Mouse (Mus musculus) forebrain, embryonic 13.5 days (tissue): ENCODE measurements at regions not wholly inside any gene's neighbourhood (a gene's known extent, or its start where the extent isn't known, plus 50 kb on each side); places are given as distances from the start of the nearest gene placed in this dataset.

Experiments used
- ATAC-seq: fragments of 200-750 bp; cut with Nextera tagmentation; 2 replicates; pipeline ENCODE4 v1.8.0; 2017
- H3K27ac ChIP-seq: fragments of 300-500 bp; sonication (generic); 2 replicates; pipeline ENCODE4 v1.5.1; 2015; ENCODE audit warnings: inconsistent platforms, mild to moderate bottlenecking, moderate library complexity
- H3K27me3 ChIP-seq: fragments of 300-500 bp; sonication (generic); 2 replicates; pipeline ENCODE4 v1.6.1; 2015; ENCODE audit warnings: mild to moderate bottlenecking, inconsistent platforms
- H3K36me3 ChIP-seq: fragments of 300-500 bp; sonication (generic); 2 replicates; pipeline ENCODE4 v1.6.1; 2015; ENCODE audit warnings: mild to moderate bottlenecking, inconsistent platforms; ENCODE audit not compliant: poor library complexity, severe bottlenecking
- H3K4me1 ChIP-seq: fragments of 300-500 bp; sonication (generic); 2 replicates; pipeline ENCODE4 v1.6.1; 2015; ENCODE audit warnings: inconsistent platforms
- H3K4me2 ChIP-seq: fragments of 300-500 bp; sonication (generic); 2 replicates; pipeline ENCODE4 v1.6.1; 2015; ENCODE audit warnings: inconsistent platforms, mild to moderate bottlenecking, moderate library complexity
- H3K4me3 ChIP-seq: fragments of 300-500 bp; sonication (generic); 2 replicates; pipeline ENCODE4 v1.5.1; 2015; ENCODE audit warnings: mild to moderate bottlenecking, inconsistent platforms
- H3K9ac ChIP-seq: fragments of 300-500 bp; sonication (generic); 2 replicates; pipeline ENCODE4 v1.6.1; 2015; ENCODE audit warnings: mild to moderate bottlenecking, inconsistent platforms
- H3K9me3 ChIP-seq: fragments of 300-500 bp; sonication (generic); replicated peaks from 2 replicates; pipeline ENCODE4 v1.6.1; 2016; ENCODE audit warnings: inconsistent platforms
- WGBS: fragments of 180-500 bp; shearing (Covaris S2); methylation state at CpG from one replicate; pipeline ENCODE4 v1.1.7; 2015; 5-methylcytosine and 5-hydroxymethylcytosine counted together

- Histone ChIP-seq H3K4me3 (no peak overlapping the region), H3K9ac (no peak overlapping the region), H3K27me3 (no peaks in the 10 kb centered on the region), H3K4me2 (no peak overlapping the region), H3K9me3 (no peaks in the 10 kb centered on the region), H3K27ac (no peak overlapping the region), H3K4me1 (no peaks in the 10 kb centered on the region), H3K36me3 (no peaks in the 10 kb centered on the region)
- ATAC-seq = no peak
- WGBS = 45% methylated on average over 10 of the region's 10 CpGs
Observed at GRCm38 (mm10) chr10:67339371-67339929, 54.3 kb upstream of the Nrbf2 start.

GRCm38 (mm10) chr10:67344722-67345121 is 59.6 kb upstream of the Nrbf2 start:
- Histone ChIP-seq H3K4me2 (no peak overlapping the region), H3K4me3 (no peak overlapping the region), H3K9ac (no peak overlapping the region), H3K4me1 (no peaks in the 10 kb centered on the region), H3K27me3 (no peaks in the 10 kb centered on the region), H3K9me3 (no peaks in the 10 kb centered on the region), H3K36me3 (no peaks in the 10 kb centered on the region), H3K27ac (no peak overlapping the region)
- no peak for ATAC-seq
- 81% methylated on average over 4 of the region's 4 CpGs for WGBS

DNA sequence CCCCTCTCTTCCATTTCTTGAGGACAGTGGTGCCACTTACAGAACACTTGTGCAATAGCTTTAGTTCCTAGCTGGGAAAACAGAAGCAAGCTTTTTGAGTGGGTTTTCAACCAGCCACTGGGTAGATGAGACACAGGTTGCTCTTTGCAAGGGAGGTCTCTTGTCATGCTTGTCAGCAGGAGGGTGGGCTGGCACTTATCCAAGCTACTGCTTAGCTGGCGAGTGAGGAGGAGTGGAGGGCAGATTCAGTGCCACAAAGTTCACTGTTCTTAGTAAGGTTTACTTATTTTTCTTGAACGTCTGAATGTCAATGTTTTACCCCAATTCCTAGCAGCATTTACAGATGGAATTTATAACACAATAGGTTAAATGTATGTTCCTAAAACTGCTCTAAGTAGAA is 65.9 kb upstream of the Nrbf2 start:
- Histone ChIP-seq H3K4me1 (no peaks in the 10 kb centered on the region), H3K4me3 (no peak overlapping the region), H3K36me3 (no peaks in the 10 kb centered on the region), H3K4me2 (no peak overlapping the region), H3K9ac (no peak overlapping the region), H3K27ac (no peak overlapping the region), H3K9me3 (no peaks in the 10 kb centered on the region), H3K27me3 (no peaks in the 10 kb centered on the region)
- no peak for ATAC-seq
- 43% methylated on average over 2 of the region's 2 CpGs for WGBS

GRCm38 (mm10) chr10:67360793-67361192 is 75.7 kb upstream of the Nrbf2 start:
- no peak overlapping the region for H3K9ac ChIP-seq
- H3K4me2 ChIP-seq = no peak overlapping the region
- no peaks in the 10 kb centered on the region for H3K36me3 ChIP-seq
- no peaks in the 10 kb centered on the region; the same call in none of the 2 replicates for H3K4me1 ChIP-seq
- H3K9me3 ChIP-seq = no peaks in the 10 kb centered on the region
- no peak overlapping the region for H3K27ac ChIP-seq
- 59% methylated on average over 8 of the region's 8 CpGs for WGBS
- ATAC-seq = no peak
- no peak overlapping the region for H3K4me3 ChIP-seq
- H3K27me3 ChIP-seq = no peaks in the 10 kb centered on the region

- 89% methylated on average over 4 of the region's 4 CpGs for WGBS
- Histone ChIP-seq H3K4me1 (no peaks in the 10 kb centered on the region; the same call in none of the 2 replicates), H3K27ac (no peak overlapping the region), H3K4me2 (no peak overlapping the region), H3K4me3 (no peak overlapping the region), H3K9ac (no peak overlapping the region), H3K9me3 (no peaks in the 10 kb centered on the region), H3K27me3 (no peaks in the 10 kb centered on the region), H3K36me3 (no peaks in the 10 kb centered on the region)
- ATAC-seq = no peak
Observed at GRCm38 (mm10) chr10:67361281-67361680, 76.2 kb upstream of the Nrbf2 start.

DNA sequence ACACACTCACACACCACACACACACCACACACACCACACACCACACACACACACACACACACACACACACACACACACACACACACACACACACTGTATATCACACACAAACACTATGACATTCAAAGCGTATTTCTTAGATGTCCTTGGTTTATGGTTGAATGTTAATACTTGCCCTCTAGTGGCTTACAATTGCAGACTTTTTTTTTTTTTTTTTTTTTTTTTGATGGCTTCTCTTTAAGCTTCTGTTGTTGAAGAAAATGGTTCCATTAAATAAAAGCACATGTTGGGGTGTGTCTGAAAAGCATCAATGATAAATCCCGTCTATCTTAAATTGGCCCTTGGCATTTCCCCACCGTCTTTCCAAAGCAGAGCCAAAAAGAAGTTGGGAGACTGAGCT is 79.5 kb upstream of the Nrbf2 start:
- Histone ChIP-seq H3K9ac (no peak overlapping the region), H3K4me3 (no peak overlapping the region), H3K4me2 (no peak overlapping the region), H3K9me3 (no peaks in the 10 kb centered on the region), H3K27ac (no peak overlapping the region), H3K27me3 (no peaks in the 10 kb centered on the region), H3K4me1 (no peaks in the 10 kb centered on the region; the same call in none of the 2 replicates), H3K36me3 (no peaks in the 10 kb centered on the region)
- no peak for ATAC-seq
- 83% methylated on average over 3 of the region's 3 CpGs for WGBS

- ATAC-seq = no peak
- WGBS = 91% methylated on average over 7 of the region's 7 CpGs
- Histone ChIP-seq H3K4me1 (no peaks in the 10 kb centered on the region; the same call in none of the 2 replicates), H3K4me2 (no peak overlapping the region), H3K9ac (no peak overlapping the region), H3K36me3 (no peaks in the 10 kb centered on the region), H3K9me3 (no peaks in the 10 kb centered on the region), H3K27me3 (no peaks in the 10 kb centered on the region), H3K27ac (no peak overlapping the region), H3K4me3 (no peak overlapping the region)
Observed at GRCm38 (mm10) chr10:67365158-67365557, 80.1 kb upstream of the Nrbf2 start.

- Histone ChIP-seq H3K9me3 (no peaks in the 10 kb centered on the region), H3K4me2 (no peak overlapping the region), H3K36me3 (no peaks in the 10 kb centered on the region), H3K4me1 (peaks cover 5% of the 10 kb centered on the region; the same call in 1 of the 2 replicates), H3K27ac (no peak overlapping the region), H3K9ac (no peak overlapping the region), H3K4me3 (no peak overlapping the region), H3K27me3 (no peaks in the 10 kb centered on the region)
- 35% methylated on average over 13 of the region's 13 CpGs for WGBS
- no peak for ATAC-seq
Observed at GRCm38 (mm10) chr10:67372569-67373161, 87.6 kb upstream of the Nrbf2 start.

- no peak for ATAC-seq
- Histone ChIP-seq H3K4me1 (peaks cover 5% of the 10 kb centered on the region; the same call in 1 of the 2 replicates), H3K27me3 (no peaks in the 10 kb centered on the region), H3K9me3 (no peaks in the 10 kb centered on the region), H3K9ac (no peak overlapping the region), H3K4me3 (no peak overlapping the region), H3K27ac (no peak overlapping the region), H3K4me2 (no peak overlapping the region), H3K36me3 (no peaks in the 10 kb centered on the region)
- WGBS = 84% methylated on average over 5 of the region's 5 CpGs
Observed at GRCm38 (mm10) chr10:67376638-67377037, 91.5 kb upstream of the Nrbf2 start.

DNA sequence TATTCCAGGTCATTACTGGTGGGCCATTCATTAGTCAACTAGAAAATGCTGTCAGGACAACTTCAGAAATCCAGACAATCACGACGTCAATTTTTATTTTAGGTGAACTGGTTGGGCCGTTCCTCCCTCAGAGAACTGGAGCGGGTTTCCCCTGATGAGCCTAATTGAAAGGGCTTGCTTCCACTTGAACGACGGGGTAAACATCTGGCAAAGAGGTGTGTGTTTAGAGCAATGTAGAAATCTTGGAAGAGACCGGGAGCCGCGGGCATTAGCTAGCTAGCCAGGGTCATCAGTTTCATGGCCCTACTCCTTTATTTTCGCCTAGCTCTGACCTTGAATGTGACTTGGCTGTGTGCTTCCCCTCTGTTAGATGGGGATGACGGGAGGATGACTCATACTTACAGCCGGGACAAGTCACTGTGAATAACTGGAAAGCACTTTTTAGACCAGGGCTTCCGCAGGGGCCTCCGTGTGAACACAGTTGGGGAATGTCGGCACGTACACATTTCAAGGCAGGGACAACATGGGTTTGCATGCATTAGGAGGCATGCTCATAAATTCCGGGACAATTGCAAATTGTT is 92.6 kb upstream of the Nrbf2 start:
- WGBS = 75% methylated on average over 17 of the region's 17 CpGs

DNA sequence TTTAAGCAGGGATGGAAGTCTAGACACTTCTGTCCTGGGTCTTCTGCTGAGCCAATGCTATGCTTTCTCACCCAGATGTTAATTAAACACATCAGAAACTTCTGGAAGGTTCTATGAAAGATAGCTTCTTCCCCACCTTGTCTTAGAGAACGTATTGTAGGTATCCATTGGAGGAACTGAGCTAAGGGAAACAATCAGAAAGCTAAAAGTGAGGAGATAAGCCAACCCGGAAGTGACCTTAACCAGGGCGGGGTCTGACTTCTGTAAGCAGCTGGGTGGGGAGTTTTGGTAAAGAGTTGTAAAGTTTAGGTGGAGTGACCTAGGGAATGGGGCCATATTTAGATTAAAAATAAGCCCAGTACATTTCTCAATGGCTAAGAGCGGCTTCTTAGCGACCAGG is 95.1 kb upstream of the Nrbf2 start:
- Histone ChIP-seq H3K9ac (no peak overlapping the region), H3K4me2 (no peak overlapping the region), H3K27ac (no peak overlapping the region), H3K27me3 (no peaks in the 10 kb centered on the region), H3K36me3 (no peaks in the 10 kb centered on the region), H3K4me3 (no peak overlapping the region), H3K9me3 (no peaks in the 10 kb centered on the region), H3K4me1 (peaks cover 22% of the 10 kb centered on the region)
- ATAC-seq = no peak
- 92% methylated on average over 5 of the region's 5 CpGs for WGBS

More for the DNA sequence above, 92.6 kb upstream of the Nrbf2 start:
- Histone ChIP-seq H3K36me3 (no peaks in the 10 kb centered on the region), H3K9ac (no peak overlapping the region), H3K9me3 (no peaks in the 10 kb centered on the region), H3K4me2 (no peak overlapping the region), H3K4me1 (peaks cover 3% of the 10 kb centered on the region; the same call in 1 of the 2 replicates), H3K27me3 (no peaks in the 10 kb centered on the region), H3K27ac (no peak overlapping the region), H3K4me3 (no peak overlapping the region)
- no peak for ATAC-seq

DNA sequence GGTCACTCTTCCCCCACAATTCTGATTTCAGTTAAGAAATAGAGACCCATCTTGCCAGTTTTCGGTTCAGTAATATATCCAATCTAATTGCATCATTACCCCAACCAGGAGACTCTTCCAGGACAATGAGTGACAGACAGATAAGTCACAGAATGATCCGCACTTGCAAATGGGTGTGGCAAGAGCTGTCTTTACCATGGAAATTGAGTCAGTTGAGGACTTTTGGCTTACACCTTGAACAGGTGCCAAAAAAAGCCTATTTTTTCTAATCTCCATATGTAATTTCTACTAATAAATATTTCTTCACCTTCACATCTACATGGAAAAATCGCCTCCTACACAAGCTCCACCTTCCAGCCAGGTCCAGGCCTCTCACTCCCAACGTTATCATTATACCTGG is 98.2 kb upstream of the Nrbf2 start:
- H3K27ac ChIP-seq = no peak overlapping the region
- no peaks in the 10 kb centered on the region for H3K9me3 ChIP-seq
- H3K4me3 ChIP-seq = no peak overlapping the region
- ATAC-seq = no peak
- no peaks in the 10 kb centered on the region for H3K36me3 ChIP-seq
- WGBS = 42% methylated on average over 4 of the region's 4 CpGs
- H3K9ac ChIP-seq = no peak overlapping the region
- H3K4me1 ChIP-seq = peaks cover 22% of the 10 kb centered on the region
- no peaks in the 10 kb centered on the region for H3K27me3 ChIP-seq
- no peak overlapping the region for H3K4me2 ChIP-seq
